Mouse (Mus musculus) liver, adult 2 months (tissue): ENCODE measurements around the gene Fbn1. TPM values are rescaled to one million over a fixed set of nuclear protein-coding genes. Genes with fewer than 3 reads are reported as not detected.
A peak's percentile ranks its signal among the peaks of the same experiment; 100 is the strongest.

ENCODE experiments used
- DNase-seq: peaks from one replicate; pipeline ENCODE4 v3.0.0-alpha.2; 2011; ENCODE audit warnings: low read depth, low spot score; ENCODE audit errors: extremely low read depth
- H3K27ac ChIP-seq: fragments of 200-500 bp; replicated peaks from 2 replicates; pipeline ENCODE4 v1.5.1; 2012; ENCODE audit warnings: low read depth, mild to moderate bottlenecking, control low read depth, inconsistent platforms, low read length; ENCODE audit not compliant: insufficient read depth
- H3K27me3 ChIP-seq: fragments of 200-500 bp; 2 replicates; pipeline ENCODE4 v1.6.1; 2012; ENCODE audit warnings: mild to moderate bottlenecking, moderate library complexity, low read length, inconsistent platforms; ENCODE audit not compliant: control insufficient read depth, insufficient read depth
- H3K36me3 ChIP-seq: fragments of 200-500 bp; 2 replicates; pipeline ENCODE4 v1.6.1; 2012; ENCODE audit warnings: low read length, inconsistent platforms; ENCODE audit not compliant: control insufficient read depth, insufficient read depth
- H3K4me1 ChIP-seq: fragments of 200-500 bp; 2 replicates; pipeline ENCODE4 v1.6.1; 2011; ENCODE audit warnings: low read length; ENCODE audit not compliant: control insufficient read depth, insufficient read depth
- H3K4me3 ChIP-seq: fragments of 200-500 bp; 2 replicates; pipeline ENCODE4 v1.5.1; 2011; ENCODE audit warnings: low read depth, mild to moderate bottlenecking, control low read depth, low read length, moderate library complexity; ENCODE audit not compliant: insufficient read depth
- H3K79me2 ChIP-seq: fragments of 200-500 bp; 2 replicates; pipeline ENCODE4 v1.6.1; 2012; ENCODE audit warnings: inconsistent platforms, mild to moderate bottlenecking, low read length, moderate library complexity; ENCODE audit not compliant: control insufficient read depth, insufficient read depth
- H3K9ac ChIP-seq: fragments of 200-500 bp; 2 replicates; pipeline ENCODE4 v1.6.1; 2012; ENCODE audit warnings: low read depth, mild to moderate bottlenecking, control low read depth, inconsistent platforms, low read length
- CTCF ChIP-seq: fragments of 200-500 bp; IDR thresholded peaks from 2 replicates; pipeline ENCODE4 v1.5.1; 2011; ENCODE audit warnings: low read depth, low read length, control low read depth
- POLR2A ChIP-seq: fragments of 200-500 bp; IDR thresholded peaks from 2 replicates; pipeline ENCODE4 v1.6.1; 2011; ENCODE audit warnings: low read length, control low read depth; ENCODE audit not compliant: insufficient read depth; ENCODE audit errors: extremely low read depth
- WGBS: fragments of 180-500 bp; shearing (Covaris S2); methylation state at CpG from one replicate; pipeline ENCODE4 v1.1.7; 2018; 5-methylcytosine and 5-hydroxymethylcytosine counted together
- polyA plus RNA-seq: library from polyadenylated mRNA; depleted of rRNA; stranded (reverse); fragments of >200 nt; gene quantifications from 2 replicates; pipeline ENCODE4 v1.2.3, GENCODE M21; 2012
- total RNA-seq: library from RNA; depleted of rRNA; stranded (reverse); fragments of >200 nt; gene quantifications from 2 replicates; pipeline ENCODE4 v1.2.3, GENCODE M21; 2014

Fbn1 gene
- total and polyA plus RNA-seq, 2 experiments: 0.84 to 2.6 TPM

- TF ChIP-seq POLR2A (no peak), CTCF (no peak)
- H3K79me2 ChIP-seq: no peaks in the 10 kb centered on the region
- H3K4me1 ChIP-seq: no peaks in the 10 kb centered on the region
- 74% methylated on average over 7 of the region's 7 CpGs for WGBS
- no peak overlapping the region for H3K9ac ChIP-seq
- no peak for DNase-seq
- H3K27me3 ChIP-seq: no peaks in the 10 kb centered on the region
- no peaks in the 10 kb centered on the region for H3K36me3 ChIP-seq
- H3K27ac ChIP-seq: no peak overlapping the region
- no peak overlapping the region for H3K4me3 ChIP-seq
Observed at GRCm38 (mm10) chr2:125540579-125540978, 32.8 kb upstream of the Fbn1 start.

GRCm38 (mm10) chr2:125539640-125540039 lies 31.8 kb upstream of the Fbn1 start:
- no peaks in the 10 kb centered on the region for H3K27me3 ChIP-seq
- TF ChIP-seq POLR2A (no peak), CTCF (no peak)
- no peak overlapping the region for H3K4me3 ChIP-seq
- no peaks in the 10 kb centered on the region for H3K4me1 ChIP-seq
- H3K36me3 ChIP-seq: no peaks in the 10 kb centered on the region
- H3K27ac ChIP-seq: no peak overlapping the region
- no peaks in the 10 kb centered on the region for H3K79me2 ChIP-seq
- WGBS: 89% methylated on average over 3 of the region's 3 CpGs
- DNase-seq: no peak
- H3K9ac ChIP-seq: no peak overlapping the region

- Histone ChIP-seq H3K36me3 (no peaks in the 10 kb centered on the region), H3K27me3 (no peaks in the 10 kb centered on the region), H3K79me2 (no peaks in the 10 kb centered on the region), H3K27ac (no peak overlapping the region), H3K9ac (no peak overlapping the region), H3K4me3 (no peak overlapping the region), H3K4me1 (no peaks in the 10 kb centered on the region)
- DNase-seq: no peak
- WGBS: 56% methylated on average over 6 of the region's 6 CpGs
- no peak for TF ChIP-seq POLR2A
- no peak for TF ChIP-seq CTCF
Observed at GRCm38 (mm10) chr2:125530665-125531064, 22.9 kb upstream of the Fbn1 start.

GRCm38 (mm10) chr2:125526566-125526965 lies 18.8 kb upstream of the Fbn1 start:
- Histone ChIP-seq H3K4me3 (no peak overlapping the region), H3K9ac (no peak overlapping the region), H3K79me2 (no peaks in the 10 kb centered on the region), H3K4me1 (no peaks in the 10 kb centered on the region), H3K27ac (no peak overlapping the region), H3K36me3 (no peaks in the 10 kb centered on the region), H3K27me3 (no peaks in the 10 kb centered on the region)
- DNase-seq: no peak
- whole genome bisulfite sequencing: 79% methylated on average over 5 of the region's 5 CpGs
- TF ChIP-seq POLR2A (no peak), CTCF (no peak)

- Histone ChIP-seq H3K36me3 (no peaks in the 10 kb centered on the region), H3K27me3 (no peaks in the 10 kb centered on the region), H3K9ac (no peak overlapping the region), H3K4me1 (no peaks in the 10 kb centered on the region), H3K4me3 (no peak overlapping the region), H3K79me2 (no peaks in the 10 kb centered on the region), H3K27ac (no peak overlapping the region)
- DNase-seq: no peak
- TF ChIP-seq POLR2A (no peak), CTCF (no peak)
- WGBS: 86% methylated on average over 2 of the region's 2 CpGs
Observed at GRCm38 (mm10) chr2:125525484-125525883, 17.7 kb upstream of the Fbn1 start.

GRCm38 (mm10) chr2:125516594-125516993 lies 8.8 kb upstream of the Fbn1 start:
- Histone ChIP-seq H3K4me1 (no peaks in the 10 kb centered on the region), H3K9ac (no peak overlapping the region), H3K4me3 (no peak overlapping the region), H3K27ac (no peak overlapping the region), H3K36me3 (no peaks in the 10 kb centered on the region), H3K27me3 (no peaks in the 10 kb centered on the region), H3K79me2 (no peaks in the 10 kb centered on the region)
- DNase-seq: peak; percentile 14
- 21% methylated on average over 4 of the region's 4 CpGs for WGBS
- TF ChIP-seq POLR2A: no peak
- no peak for TF ChIP-seq CTCF
